Mouse (Mus musculus) neural tube, embryonic 15.5 days (tissue): ENCODE measurements around the gene Fkrp. TPM values are rescaled to one million over a fixed set of nuclear protein-coding genes. Genes with fewer than 3 reads are reported as not detected.

ENCODE experiments used
- ATAC-seq: fragments of 200-750 bp; cut with Nextera tagmentation; 2 replicates; pipeline ENCODE4 v1.8.0; 2017; ENCODE audit warnings: mild to moderate bottlenecking, moderate TSS enrichment, moderate library complexity; ENCODE audit not compliant: low FRiP score
- H3K27ac ChIP-seq: fragments of 300-500 bp; sonication (generic); replicated peaks from 2 replicates; pipeline ENCODE4 v1.5.1; 2015; ENCODE audit warnings: mild to moderate bottlenecking, inconsistent platforms
- H3K27me3 ChIP-seq: fragments of 300-500 bp; sonication (generic); replicated peaks from 2 replicates; pipeline ENCODE4 v1.6.1; 2015; ENCODE audit warnings: inconsistent platforms
- H3K36me3 ChIP-seq: fragments of 300-500 bp; sonication (generic); 2 replicates; pipeline ENCODE4 v1.6.1; 2015; ENCODE audit warnings: inconsistent platforms
- H3K4me1 ChIP-seq: fragments of 300-500 bp; sonication (generic); 2 replicates; pipeline ENCODE4 v1.6.1; 2015; ENCODE audit warnings: inconsistent platforms
- H3K4me2 ChIP-seq: fragments of 300-500 bp; sonication (generic); 2 replicates; pipeline ENCODE4 v1.6.1; 2015; ENCODE audit warnings: inconsistent platforms, mild to moderate bottlenecking, moderate library complexity
- H3K4me3 ChIP-seq: fragments of 300-500 bp; sonication (generic); replicated peaks from 2 replicates; pipeline ENCODE4 v1.5.1; 2015; ENCODE audit warnings: mild to moderate bottlenecking, inconsistent platforms
- H3K9ac ChIP-seq: fragments of 300-500 bp; sonication (generic); replicated peaks from 2 replicates; pipeline ENCODE4 v1.6.1; 2015; ENCODE audit warnings: mild to moderate bottlenecking, inconsistent platforms
- H3K9me3 ChIP-seq: fragments of 300-500 bp; sonication (generic); replicated peaks from 2 replicates; pipeline ENCODE4 v1.6.1; 2016; ENCODE audit warnings: inconsistent platforms
- WGBS: fragments of 180-500 bp; shearing (Covaris S2); methylation state at CpG from one replicate; pipeline ENCODE4 v1.1.7; 2015; ENCODE audit warnings: mixed read lengths; 5-methylcytosine and 5-hydroxymethylcytosine counted together
- polyA plus RNA-seq: library from polyadenylated mRNA; unstranded; fragments of >200 nt; fragmentation: Nextera tagmentation; extraction: Ambion mirVana; gene quantifications from 2 replicates; pipeline ENCODE4 v1.2.1, GENCODE M21; 2015

Gene Fkrp
- polyA plus RNA-seq = 48.4 and 50.4 TPM in 2 replicates

GRCm38 (mm10) chr7:16816475-16817122 is at the start of gene Fkrp:
Gene Fkrp, minus strand, starts transcription at chr7:16816732.
- peak; percentile 50 for ATAC-seq
- peak within 1 kb of the TSS; percentile 69 for H3K4me2 ChIP-seq
- WGBS = under 1% methylated on average over 55 of the region's 64 CpGs
- H3K27me3 ChIP-seq = no peaks in the 10 kb centered on the region
- peak within 1 kb of the TSS; percentile 99 for H3K9ac ChIP-seq
- peak within 1 kb of the TSS; percentile 99 for H3K27ac ChIP-seq
- peak within 1 kb of the TSS; percentile 98 for H3K4me3 ChIP-seq
- H3K36me3 ChIP-seq = no peaks in the 10 kb centered on the region
- peaks cover 86% of the 10 kb centered on the region for H3K4me1 ChIP-seq
- no peaks in the 10 kb centered on the region for H3K9me3 ChIP-seq

- no peaks in the 10 kb centered on the region for H3K27me3 ChIP-seq
- H3K4me2 ChIP-seq = no peak overlapping the region
- no peaks in the 10 kb centered on the region for H3K4me1 ChIP-seq
- H3K9ac ChIP-seq = no peak overlapping the region
- no peaks in the 10 kb centered on the region for H3K9me3 ChIP-seq
- ATAC-seq = no peak
- no peak overlapping the region for H3K27ac ChIP-seq
- H3K36me3 ChIP-seq = peaks cover 48% of the 10 kb centered on the region
- no peak overlapping the region for H3K4me3 ChIP-seq
- 34% methylated on average over 5 of the region's 5 CpGs for WGBS
These were observed 43.5 kb upstream of the Fkrp start for GRCm38 (mm10) chr7:16859902-16860651.

- Histone ChIP-seq H3K27me3 (no peaks in the 10 kb centered on the region), H3K36me3 (peaks cover 47% of the 10 kb centered on the region), H3K9me3 (no peaks in the 10 kb centered on the region), H3K4me3 (no peak overlapping the region), H3K9ac (no peak overlapping the region), H3K4me2 (no peak overlapping the region), H3K27ac (no peak overlapping the region), H3K4me1 (no peaks in the 10 kb centered on the region)
- no peak for ATAC-seq
- 20% methylated on average over 17 of the region's 17 CpGs for WGBS
These were observed 41.8 kb upstream of the Fkrp start for GRCm38 (mm10) chr7:16858336-16858735.

- no peak overlapping the region for H3K4me2 ChIP-seq
- ATAC-seq = no peak
- 90% methylated on average over 14 of the region's 14 CpGs for WGBS
- no peak overlapping the region for H3K9ac ChIP-seq
- no peak overlapping the region for H3K4me3 ChIP-seq
- no peaks in the 10 kb centered on the region for H3K4me1 ChIP-seq
- H3K9me3 ChIP-seq = no peaks in the 10 kb centered on the region
- H3K36me3 ChIP-seq = peaks cover 64% of the 10 kb centered on the region
- no peak overlapping the region for H3K27ac ChIP-seq
- H3K27me3 ChIP-seq = no peaks in the 10 kb centered on the region
These were observed 36.8 kb upstream of the Fkrp start for GRCm38 (mm10) chr7:16853302-16853831.

- 97% methylated on average over 4 of the region's 4 CpGs for WGBS
- no peak for ATAC-seq
These were observed 35.1 kb upstream of the Fkrp start for GRCm38 (mm10) chr7:16851636-16852035.

GRCm38 (mm10) chr7:16848579-16848978 is 32.0 kb upstream of the Fkrp start:
- no peak overlapping the region for H3K4me3 ChIP-seq
- H3K36me3 ChIP-seq = peaks cover 24% of the 10 kb centered on the region
- WGBS = 21% methylated on average over 17 of the region's 17 CpGs
- H3K27me3 ChIP-seq = no peaks in the 10 kb centered on the region
- H3K27ac ChIP-seq = no peak overlapping the region
- no peak for ATAC-seq
- H3K9ac ChIP-seq = no peak overlapping the region
- H3K4me2 ChIP-seq = no peak overlapping the region
- no peaks in the 10 kb centered on the region for H3K9me3 ChIP-seq
- peaks cover 23% of the 10 kb centered on the region for H3K4me1 ChIP-seq

More at GRCm38 (mm10) chr7:16851636-16852035, 35.1 kb upstream of the Fkrp start:
- Histone ChIP-seq H3K9ac (no peak overlapping the region), H3K4me3 (no peak overlapping the region), H3K4me2 (no peak overlapping the region), H3K4me1 (no peaks in the 10 kb centered on the region), H3K9me3 (no peaks in the 10 kb centered on the region), H3K27ac (no peak overlapping the region), H3K36me3 (peaks cover 51% of the 10 kb centered on the region), H3K27me3 (no peaks in the 10 kb centered on the region)

- 85% methylated on average over 19 of the region's 19 CpGs for WGBS
- no peak overlapping the region for H3K27ac ChIP-seq
- no peak for ATAC-seq
These were observed 31.0 kb upstream of the Fkrp start for GRCm38 (mm10) chr7:16847507-16847906.

GRCm38 (mm10) chr7:16846775-16847174 is 30.2 kb upstream of the Fkrp start:
- Histone ChIP-seq H3K36me3 (peaks cover 20% of the 10 kb centered on the region), H3K9ac (no peak overlapping the region), H3K4me2 (no peak overlapping the region), H3K9me3 (no peaks in the 10 kb centered on the region), H3K4me3 (no peak overlapping the region), H3K4me1 (peaks cover 38% of the 10 kb centered on the region), H3K27me3 (no peaks in the 10 kb centered on the region), H3K27ac (no peak overlapping the region)
- no peak for ATAC-seq
- 95% methylated on average over 5 of the region's 5 CpGs for WGBS

More at GRCm38 (mm10) chr7:16847507-16847906, 31.0 kb upstream of the Fkrp start:
- H3K4me3 ChIP-seq = no peak overlapping the region
- H3K36me3 ChIP-seq = peaks cover 20% of the 10 kb centered on the region
- H3K9me3 ChIP-seq = no peaks in the 10 kb centered on the region
- no peak overlapping the region for H3K9ac ChIP-seq
- H3K4me2 ChIP-seq = no peak overlapping the region
- H3K27me3 ChIP-seq = no peaks in the 10 kb centered on the region
- peaks cover 30% of the 10 kb centered on the region for H3K4me1 ChIP-seq

GRCm38 (mm10) chr7:16845820-16846167 is 29.3 kb upstream of the Fkrp start:
- Histone ChIP-seq H3K4me3 (0 out of 2 replicates have a peak overlapping the region, but pooled peaks have one; percentile 59), H3K36me3 (peaks cover 29% of the 10 kb centered on the region), H3K27me3 (no peaks in the 10 kb centered on the region), H3K9ac (no peak overlapping the region), H3K9me3 (no peaks in the 10 kb centered on the region), H3K4me1 (peaks cover 45% of the 10 kb centered on the region), H3K4me2 (peak overlapping the region; percentile 98), H3K27ac (no peak overlapping the region)
- 40% methylated on average over 10 of the region's 10 CpGs for WGBS
- ATAC-seq = no peak

- WGBS = 36% methylated on average over 14 of the region's 14 CpGs
- Histone ChIP-seq H3K4me2 (peak overlapping the region; percentile 98), H3K9ac (peak overlapping the region; percentile 23; the same call in 1 of the 2 replicates), H3K4me3 (peak overlapping the region; percentile 59), H3K36me3 (peaks cover 29% of the 10 kb centered on the region), H3K27ac (peak overlapping the region; percentile 54; the same call in 1 of the 2 replicates), H3K4me1 (peaks cover 45% of the 10 kb centered on the region), H3K27me3 (no peaks in the 10 kb centered on the region), H3K9me3 (no peaks in the 10 kb centered on the region)
- no peak for ATAC-seq
These were observed 28.7 kb upstream of the Fkrp start for GRCm38 (mm10) chr7:16845072-16845819.

GRCm38 (mm10) chr7:16844696-16845071 is 28.2 kb upstream of the Fkrp start:
- Histone ChIP-seq H3K27ac (peak overlapping the region; percentile 54; the same call in 1 of the 2 replicates), H3K36me3 (peaks cover 29% of the 10 kb centered on the region), H3K9ac (0 out of 2 replicates have a peak overlapping the region, but pooled peaks have one; percentile 74), H3K4me1 (peaks cover 45% of the 10 kb centered on the region), H3K4me2 (peak overlapping the region; percentile 98), H3K9me3 (no peaks in the 10 kb centered on the region), H3K4me3 (peak overlapping the region; percentile 59; the same call in 1 of the 2 replicates), H3K27me3 (no peaks in the 10 kb centered on the region)
- ATAC-seq = no peak
- WGBS = 63% methylated on average over 3 of the region's 3 CpGs
